Mouse (Mus musculus): ENCODE measurements at regions not wholly inside any gene's neighbourhood (a gene's known extent, or its start where the extent isn't known, plus 50 kb on each side); places are given as distances from the start of the nearest gene placed in this dataset.

DNA sequence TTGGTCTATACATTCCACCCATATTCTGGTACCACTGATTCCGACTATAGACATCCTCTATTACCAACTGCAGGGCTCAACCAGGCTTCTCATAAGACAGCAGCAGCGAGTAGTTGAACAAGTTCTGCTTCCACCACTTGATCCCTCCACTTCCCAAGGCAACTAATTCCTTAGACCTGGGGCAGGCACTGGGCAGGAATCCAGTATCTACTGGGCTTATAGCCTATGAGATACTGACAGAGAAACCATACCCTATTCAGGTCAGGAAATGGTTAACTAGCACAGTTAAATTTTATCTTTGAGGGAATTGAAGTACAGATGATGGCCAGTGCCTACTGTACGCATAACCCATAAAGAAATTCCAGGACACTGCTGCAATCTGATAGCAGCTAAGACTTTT is 297.9 kb downstream of the Cog6 start:
- H3K4me1 ChIP-seq (ENCODE audit: control insufficient read depth, insufficient read depth, low read length): no peaks in the 10 kb centered on the region
- no peak for DNase-seq
- no peaks in the 10 kb centered on the region for H3K27me3 ChIP-seq (ENCODE audit: control insufficient read depth, insufficient read depth, low read length)
- no peak overlapping the region for H3K27ac ChIP-seq (ENCODE audit: insufficient read depth, low read length)
- WGBS: 90% methylated on average over 3 of the region's 3 CpGs
- H3K4me3 ChIP-seq (replicated peaks; ENCODE audit: insufficient read depth, low read depth, low read length): no peak overlapping the region
- TF ChIP-seq POLR2A (IDR thresholded peaks at IDR 0.05; ENCODE audit: borderline replicate concordance, insufficient read depth, low read length) (no peak), CTCF (IDR thresholded peaks at IDR 0.05; ENCODE audit: borderline replicate concordance, insufficient read depth, low read depth, low read length) (no peak)

DNA sequence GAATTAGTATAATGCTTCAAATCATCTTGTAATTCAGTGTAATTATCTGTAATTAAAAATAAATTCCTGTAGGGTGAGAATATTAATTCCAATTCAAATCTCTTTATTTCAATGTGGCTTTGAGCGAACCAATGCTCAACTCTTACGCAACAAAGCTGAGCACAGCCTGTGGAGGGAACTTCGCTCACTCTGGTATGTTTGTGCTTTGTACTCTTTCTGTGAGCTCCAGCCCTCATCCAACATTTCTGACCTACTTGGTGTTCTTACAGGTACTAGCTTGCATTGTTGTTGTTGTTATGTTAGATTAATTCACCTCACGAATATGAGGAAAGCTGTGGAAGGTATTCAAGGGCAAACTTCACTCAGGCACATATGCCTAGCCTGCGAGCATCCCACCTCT is 299.7 kb downstream of the Cog6 start:
- Histone ChIP-seq H3K27ac (ENCODE audit: insufficient read depth, low read length) (no peak overlapping the region), H3K27me3 (ENCODE audit: control insufficient read depth, insufficient read depth, low read length) (no peaks in the 10 kb centered on the region), H3K4me3 (replicated peaks; ENCODE audit: insufficient read depth, low read depth, low read length) (no peak overlapping the region), H3K4me1 (ENCODE audit: control insufficient read depth, insufficient read depth, low read length) (no peaks in the 10 kb centered on the region)
- TF ChIP-seq POLR2A (IDR thresholded peaks at IDR 0.05; ENCODE audit: borderline replicate concordance, insufficient read depth, low read length) (no peak), CTCF (IDR thresholded peaks at IDR 0.05; ENCODE audit: borderline replicate concordance, insufficient read depth, low read depth, low read length) (no peak)
- DNase-seq: no peak
- 92% methylated on average over 5 of the region's 5 CpGs for WGBS

DNA sequence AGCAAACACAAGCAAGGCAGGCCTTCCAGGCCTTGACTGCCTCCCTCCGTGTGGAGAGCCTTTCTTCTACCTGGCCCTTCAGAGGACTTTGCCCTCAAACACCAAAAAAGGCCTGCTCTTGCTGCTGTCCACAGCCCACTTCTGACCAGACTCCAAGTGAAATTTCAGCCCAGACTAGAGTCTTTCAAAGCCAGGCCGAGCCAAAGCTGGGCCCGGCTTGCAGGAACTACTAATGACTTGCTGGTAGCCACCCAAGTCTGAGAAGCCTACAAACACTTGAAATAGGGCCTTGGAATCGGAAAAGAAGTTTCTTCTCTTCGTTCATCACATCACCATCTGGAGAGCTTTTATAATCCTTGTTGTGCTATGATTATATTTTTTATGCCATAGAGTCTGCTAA is 304.9 kb downstream of the Cog6 start:
- TF ChIP-seq POLR2A (IDR thresholded peaks at IDR 0.05; ENCODE audit: borderline replicate concordance, insufficient read depth, low read length): no peak
- no peak for TF ChIP-seq CTCF (IDR thresholded peaks at IDR 0.05; ENCODE audit: borderline replicate concordance, insufficient read depth, low read depth, low read length)
- WGBS: 80% methylated on average over 5 of the region's 5 CpGs
- no peaks in the 10 kb centered on the region for H3K4me1 ChIP-seq (ENCODE audit: control insufficient read depth, insufficient read depth, low read length)
- no peak overlapping the region for H3K4me3 ChIP-seq (replicated peaks; ENCODE audit: insufficient read depth, low read depth, low read length)
- DNase-seq: peak in 1 of 2 experiments; percentile 14
- H3K27me3 ChIP-seq (ENCODE audit: control insufficient read depth, insufficient read depth, low read length): no peaks in the 10 kb centered on the region
- H3K27ac ChIP-seq (ENCODE audit: insufficient read depth, low read length): no peak overlapping the region

DNA sequence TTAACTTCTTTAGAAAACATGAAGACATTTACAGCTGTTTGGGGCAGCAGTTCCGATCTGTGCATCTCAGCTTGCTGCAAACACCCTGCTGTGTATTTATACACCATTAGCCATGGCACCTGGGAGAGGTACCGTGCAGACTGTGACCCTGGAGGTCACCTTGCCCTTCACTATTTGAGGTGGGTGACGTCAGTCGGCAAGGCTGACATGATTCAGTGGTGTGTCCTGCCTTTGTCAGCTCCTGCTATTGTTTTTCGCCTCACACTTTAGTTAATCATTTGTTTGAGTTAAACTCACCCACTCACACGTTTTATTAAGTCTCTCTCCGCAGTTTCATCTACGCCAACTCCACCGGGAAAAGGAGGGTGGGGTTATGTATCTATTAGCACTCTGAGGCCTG is 305.9 kb downstream of the Cog6 start:
- TF ChIP-seq POLR2A (IDR thresholded peaks at IDR 0.05; ENCODE audit: borderline replicate concordance, insufficient read depth, low read length) (no peak), CTCF (IDR thresholded peaks at IDR 0.05; ENCODE audit: borderline replicate concordance, insufficient read depth, low read depth, low read length) (no peak)
- no peak overlapping the region for H3K27ac ChIP-seq (ENCODE audit: insufficient read depth, low read length)
- H3K27me3 ChIP-seq (ENCODE audit: control insufficient read depth, insufficient read depth, low read length): no peaks in the 10 kb centered on the region
- no peak for DNase-seq
- H3K4me3 ChIP-seq (replicated peaks; ENCODE audit: insufficient read depth, low read depth, low read length): no peak overlapping the region
- no peaks in the 10 kb centered on the region for H3K4me1 ChIP-seq (ENCODE audit: control insufficient read depth, insufficient read depth, low read length)
- 79% methylated on average over 9 of the region's 9 CpGs for WGBS

DNA sequence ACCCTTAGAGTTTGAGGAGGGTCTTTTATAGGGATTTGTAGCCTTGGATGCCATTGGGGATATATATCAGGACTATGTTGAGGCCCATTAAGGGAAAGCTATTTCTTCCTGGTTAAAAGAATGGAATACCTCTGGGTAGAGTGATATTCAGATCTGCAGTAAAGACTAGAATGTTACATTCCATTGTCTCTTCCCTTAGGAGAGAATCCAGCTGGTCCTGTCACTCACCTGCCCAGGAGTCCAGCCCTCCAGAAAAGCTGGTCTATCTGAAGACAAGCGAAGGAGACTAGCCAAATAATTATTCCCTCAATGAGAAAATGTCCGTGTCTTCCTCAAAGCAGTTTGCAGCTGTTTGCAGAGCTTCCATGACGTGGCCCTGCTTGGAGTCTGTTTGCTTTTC is 308.3 kb downstream of the Cog6 start:
- WGBS: 81% methylated on average over 3 of the region's 3 CpGs
- H3K4me1 ChIP-seq (ENCODE audit: control insufficient read depth, insufficient read depth, low read length): no peaks in the 10 kb centered on the region
- no peak overlapping the region for H3K27ac ChIP-seq (ENCODE audit: insufficient read depth, low read length)
- no peak overlapping the region for H3K4me3 ChIP-seq (replicated peaks; ENCODE audit: insufficient read depth, low read depth, low read length)
- no peak for TF ChIP-seq POLR2A (IDR thresholded peaks at IDR 0.05; ENCODE audit: borderline replicate concordance, insufficient read depth, low read length)
- no peak for TF ChIP-seq CTCF (IDR thresholded peaks at IDR 0.05; ENCODE audit: borderline replicate concordance, insufficient read depth, low read depth, low read length)
- no peak for DNase-seq
- no peaks in the 10 kb centered on the region for H3K27me3 ChIP-seq (ENCODE audit: control insufficient read depth, insufficient read depth, low read length)

DNA sequence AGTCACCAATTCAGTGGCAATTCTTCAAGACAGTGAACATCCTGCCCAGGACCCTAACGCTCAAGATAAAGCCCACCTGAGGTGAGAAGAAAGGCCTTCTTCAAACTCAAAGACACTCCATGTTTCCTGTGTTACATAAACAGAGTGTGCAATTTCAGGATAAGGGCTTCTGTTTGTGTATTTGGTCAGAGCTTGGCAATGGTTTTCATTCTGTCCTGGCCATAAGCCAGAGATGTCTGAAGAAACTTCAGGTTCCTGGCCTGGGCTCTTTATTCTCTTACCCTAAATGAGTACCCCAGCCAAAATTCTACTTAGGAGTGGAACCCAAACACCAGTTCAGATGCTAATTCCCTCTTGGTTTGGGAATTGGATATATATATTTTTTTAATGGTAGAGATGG is 308.7 kb downstream of the Cog6 start:
- 26% methylated on average over 1 of the region's 1 CpGs for WGBS
- DNase-seq: no peak
- Histone ChIP-seq H3K4me3 (replicated peaks; ENCODE audit: insufficient read depth, low read depth, low read length) (no peak overlapping the region), H3K27ac (ENCODE audit: insufficient read depth, low read length) (no peak overlapping the region), H3K4me1 (ENCODE audit: control insufficient read depth, insufficient read depth, low read length) (no peaks in the 10 kb centered on the region), H3K27me3 (ENCODE audit: control insufficient read depth, insufficient read depth, low read length) (no peaks in the 10 kb centered on the region)
- TF ChIP-seq POLR2A (IDR thresholded peaks at IDR 0.05; ENCODE audit: borderline replicate concordance, insufficient read depth, low read length): no peak
- TF ChIP-seq CTCF (IDR thresholded peaks at IDR 0.05; ENCODE audit: borderline replicate concordance, insufficient read depth, low read depth, low read length): no peak

DNA sequence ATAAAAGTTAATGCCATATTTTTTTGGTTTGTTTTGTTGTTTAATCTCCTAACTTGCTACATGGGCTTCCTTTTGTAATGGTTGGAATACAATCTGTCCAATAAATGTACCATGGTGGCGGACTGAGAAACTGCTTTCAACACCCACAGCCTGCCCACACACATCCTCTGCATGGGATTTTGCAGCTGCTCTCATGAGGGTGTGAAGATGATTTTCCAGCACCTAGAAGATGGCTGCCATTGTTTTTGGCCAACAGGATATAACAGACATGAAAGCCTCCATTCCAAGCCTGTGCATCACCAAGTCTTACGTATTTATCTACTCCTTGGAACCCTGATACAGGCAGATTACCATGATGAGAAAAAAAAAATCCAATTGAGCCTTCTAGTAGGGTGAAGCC is 310.4 kb downstream of the Cog6 start:
- Histone ChIP-seq H3K4me3 (replicated peaks; ENCODE audit: insufficient read depth, low read depth, low read length) (no peak overlapping the region), H3K4me1 (ENCODE audit: control insufficient read depth, insufficient read depth, low read length) (no peaks in the 10 kb centered on the region), H3K27ac (ENCODE audit: insufficient read depth, low read length) (no peak overlapping the region), H3K27me3 (ENCODE audit: control insufficient read depth, insufficient read depth, low read length) (no peaks in the 10 kb centered on the region)
- TF ChIP-seq CTCF (IDR thresholded peaks at IDR 0.05; ENCODE audit: borderline replicate concordance, insufficient read depth, low read depth, low read length): no peak
- no peak for TF ChIP-seq POLR2A (IDR thresholded peaks at IDR 0.05; ENCODE audit: borderline replicate concordance, insufficient read depth, low read length)
- WGBS: 99% methylated on average over 2 of the region's 2 CpGs
- DNase-seq: no peak

DNA sequence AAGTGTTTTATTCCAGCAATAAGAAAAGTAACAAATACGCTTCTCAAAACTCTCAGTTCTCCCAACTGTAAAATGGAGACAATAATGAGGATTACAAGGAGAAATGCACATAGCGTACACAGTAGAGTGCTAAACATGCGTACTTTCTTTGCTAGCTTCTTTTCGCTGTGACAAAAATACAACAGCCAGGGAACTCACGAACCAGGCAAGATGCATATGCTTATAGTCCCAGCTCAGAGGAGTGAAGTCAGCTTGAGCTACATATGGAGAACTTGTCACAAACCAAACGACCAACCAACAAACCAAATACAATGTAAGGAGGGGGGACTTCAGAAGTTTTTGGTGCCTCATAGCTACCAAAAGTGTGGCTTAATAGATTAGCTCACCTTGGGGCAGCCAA is 313.3 kb downstream of the Cog6 start:
- Histone ChIP-seq H3K27ac (ENCODE audit: insufficient read depth, low read length) (no peak overlapping the region), H3K27me3 (ENCODE audit: control insufficient read depth, insufficient read depth, low read length) (no peaks in the 10 kb centered on the region), H3K4me1 (ENCODE audit: control insufficient read depth, insufficient read depth, low read length) (no peaks in the 10 kb centered on the region), H3K4me3 (replicated peaks; ENCODE audit: insufficient read depth, low read depth, low read length) (no peak overlapping the region)
- no peak for DNase-seq
- 94% methylated on average over 6 of the region's 6 CpGs for WGBS
- no peak for TF ChIP-seq POLR2A (IDR thresholded peaks at IDR 0.05; ENCODE audit: borderline replicate concordance, insufficient read depth, low read length)

DNA sequence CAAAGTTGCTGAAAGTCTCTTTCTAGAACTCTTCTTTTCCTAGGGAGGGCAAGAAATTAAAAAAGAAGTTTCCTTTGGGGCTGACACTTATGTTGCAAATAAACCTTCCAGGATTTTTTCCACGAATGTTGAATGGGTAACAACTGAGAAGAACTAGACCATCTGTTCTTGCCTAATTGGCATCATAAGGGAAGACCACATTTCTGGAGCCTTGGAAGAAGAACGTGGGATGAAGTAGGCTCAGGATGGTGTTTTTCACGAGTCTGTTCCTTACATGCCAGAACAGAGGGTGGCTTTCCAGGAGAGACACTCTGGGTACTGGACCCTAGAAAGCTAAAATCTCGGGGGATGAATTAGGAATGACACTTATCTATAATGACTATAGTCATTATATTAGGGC is 314.1 kb downstream of the Cog6 start:
- DNase-seq: no peak
- TF ChIP-seq POLR2A (IDR thresholded peaks at IDR 0.05; ENCODE audit: borderline replicate concordance, insufficient read depth, low read length) (no peak), CTCF (IDR thresholded peaks at IDR 0.05; ENCODE audit: borderline replicate concordance, insufficient read depth, low read depth, low read length) (no peak)
- 38% methylated on average over 4 of the region's 4 CpGs for WGBS
- no peak overlapping the region for H3K27ac ChIP-seq (ENCODE audit: insufficient read depth, low read length)
- H3K27me3 ChIP-seq (ENCODE audit: control insufficient read depth, insufficient read depth, low read length): no peaks in the 10 kb centered on the region
- no peak overlapping the region for H3K4me3 ChIP-seq (replicated peaks; ENCODE audit: insufficient read depth, low read depth, low read length)
- no peaks in the 10 kb centered on the region for H3K4me1 ChIP-seq (ENCODE audit: control insufficient read depth, insufficient read depth, low read length)

Measured in cerebellum, adult 2 months (tissue).